Mouse (Mus musculus) CH12F3 (cell line): ENCODE measurements around the gene Anxa9.

ENCODE experiments used
- in situ Hi-C: fragments of 300-500 bp; cut with MboI; formaldehyde crosslinking; loops from 2 replicates; pipeline ENCODE4 v1.14.3; 2020; ENCODE audit warnings: low sequenced_read_pairs

Gene Anxa9

DNA sequence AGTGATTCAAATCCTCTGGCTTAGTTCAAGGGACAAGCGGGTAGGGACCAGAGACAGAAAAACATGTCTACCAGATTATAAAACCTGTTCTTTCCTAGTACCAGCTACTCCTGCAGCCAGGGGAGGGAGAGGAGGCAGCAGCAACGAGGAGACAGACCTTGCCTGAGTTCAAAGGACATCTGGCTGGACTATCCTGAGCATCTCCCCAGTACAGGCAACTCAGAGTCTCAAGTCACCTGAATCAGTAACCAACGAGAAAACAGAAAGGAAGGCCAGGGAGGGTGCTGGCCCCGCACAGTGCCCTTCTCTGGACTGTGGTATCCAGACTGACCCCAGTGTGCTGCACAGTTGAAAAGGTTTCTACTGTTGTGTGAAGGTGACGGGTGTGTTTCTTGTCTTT is 50.0 kb downstream of the Anxa9 start:
- in situ Hi-C loops = no loop called here

DNA sequence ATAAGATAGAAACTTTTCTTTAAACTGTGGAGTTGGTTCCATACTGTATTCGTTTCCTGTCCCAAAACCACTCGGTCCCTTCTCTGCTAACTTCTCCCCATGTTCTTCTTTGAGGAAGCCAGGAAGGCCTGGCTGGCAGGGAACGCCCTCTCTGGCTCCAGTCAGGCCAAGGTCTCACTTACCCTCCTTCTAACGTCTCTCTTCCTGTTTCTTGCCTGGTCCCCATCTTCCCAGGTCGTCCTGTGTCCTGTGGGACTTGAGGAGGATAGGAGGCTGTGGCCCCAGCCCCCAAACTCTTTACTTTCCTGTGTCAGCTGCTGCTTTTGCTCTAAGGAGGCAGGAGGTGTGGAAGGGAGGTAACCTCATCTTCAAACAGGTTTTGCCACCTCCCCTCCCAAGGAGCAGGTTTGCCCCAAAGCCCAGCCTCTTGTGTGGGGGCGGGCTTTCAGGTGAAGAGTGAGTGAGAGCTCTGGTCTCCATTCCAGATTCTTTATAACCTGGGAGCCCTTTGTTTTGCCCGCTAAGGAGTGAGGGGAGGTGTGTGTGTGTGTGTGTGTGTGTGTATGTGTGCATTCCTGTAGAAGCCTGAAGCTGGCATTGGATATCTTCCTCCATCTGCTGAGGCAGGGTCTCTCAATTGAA is 56.1 kb downstream of the Anxa9 start, which contains the start of gene Bnipl:
Gene Bnipl, minus strand, starts transcription at position 411 of the 642 bp plus-strand sequence.
- in situ Hi-C loops = no loop called here

- in situ Hi-C loops = no loop called here
These were observed 56.6 kb downstream of the Anxa9 start for GRCm38 (mm10) chr3:95250361-95250760.

- in situ Hi-C loops = no loop called here
These were observed 59.2 kb downstream of the Anxa9 start for GRCm38 (mm10) chr3:95247660-95248336.

DNA sequence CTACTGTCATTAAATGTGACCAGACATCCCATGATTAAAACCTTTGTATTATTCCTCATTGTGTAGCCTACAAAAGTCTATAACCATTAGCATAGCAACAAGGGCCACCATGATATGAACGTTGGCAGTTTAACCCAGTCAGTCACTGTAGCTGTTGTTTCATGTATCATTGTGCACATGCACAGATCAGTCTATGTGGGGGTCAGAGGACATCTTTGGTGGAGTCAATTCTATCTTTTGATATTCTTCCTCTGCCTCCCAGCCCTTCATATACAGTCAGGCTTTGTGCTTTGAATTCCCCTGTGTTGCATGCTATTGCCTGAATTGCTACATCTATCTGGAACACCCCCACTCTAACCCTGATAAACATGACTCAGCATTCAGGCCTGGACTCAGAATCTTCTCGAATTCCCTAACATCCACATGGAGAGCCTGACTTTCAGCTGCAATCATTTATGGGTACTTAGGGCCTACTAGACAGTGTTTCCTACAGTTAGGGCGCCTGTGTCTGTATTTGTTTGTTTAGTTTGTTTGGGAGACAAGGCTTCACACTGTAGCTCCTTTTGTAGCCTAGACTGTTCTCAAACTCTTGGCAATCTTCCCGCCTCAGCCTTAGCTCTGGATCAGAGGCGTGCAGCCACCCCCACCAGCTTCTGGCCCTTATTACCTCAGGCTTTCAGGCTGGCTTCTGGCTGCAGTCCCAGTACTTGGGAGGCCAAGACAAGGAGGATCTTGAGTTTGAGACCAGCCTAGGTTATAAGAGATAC is 60.3 kb downstream of the Anxa9 start:
- in situ Hi-C loops = no loop called here
